Mouse (Mus musculus): ENCODE results near the gene Tcta.
"Not testable (repeated sequence)": the region's sequence is repeated elsewhere in the genome, so short reads cannot be mapped to it uniquely, and the experiment has no call there.

Gene Tcta

GRCm38 (mm10) chr9:108308141-108308540, 2.2 kb upstream of the Tcta start:
- no peak for DNase-seq

- no peak for DNase-seq
These were observed 1.3 kb upstream of the Tcta start for GRCm38 (mm10) chr9:108307021-108307807.

GRCm38 (mm10) chr9:108306571-108306980, 616 bp upstream of the Tcta start:
- no peak for DNase-seq

- peak; percentile 38 for DNase-seq
These were observed 790 bp downstream of the Tcta start for GRCm38 (mm10) chr9:108305170-108305569.

- DNase-seq, result no peak
These were observed 1.2 kb downstream of the Tcta start for GRCm38 (mm10) chr9:108304716-108305115.

- no peak for DNase-seq
These were observed 4.1 kb downstream of the Tcta start for GRCm38 (mm10) chr9:108301853-108302252.

- DNase-seq, result peak; percentile 40
These were observed 9.3 kb downstream of the Tcta start, which contains the start of gene Amt for GRCm38 (mm10) chr9:108296453-108297355. Gene Amt (plus strand): TSS chr9:108296853.

- DNase-seq, result no peak
These were observed 15.2 kb downstream of the Tcta start for GRCm38 (mm10) chr9:108290773-108291172.

- peak; percentile 87 for DNase-seq
These were observed 15.8 kb downstream of the Tcta start, which contains the start of gene Nicn1 for GRCm38 (mm10) chr9:108290016-108290750. Gene Nicn1 (plus strand): TSS chr9:108290429.

- DNase-seq, result no peak
These were observed 16.6 kb downstream of the Tcta start for GRCm38 (mm10) chr9:108289347-108289746.

GRCm38 (mm10) chr9:108287526-108288238, 18.3 kb downstream of the Tcta start:
- not testable (repeated sequence) for DNase-seq

- DNase-seq, result peak; percentile 57
These were observed 21.6 kb downstream of the Tcta start for GRCm38 (mm10) chr9:108284410-108284809.

- no peak for DNase-seq
These were observed 25.7 kb downstream of the Tcta start for GRCm38 (mm10) chr9:108280071-108280828.

- no peak for DNase-seq
These were observed 27.1 kb downstream of the Tcta start for GRCm38 (mm10) chr9:108278697-108279450.

GRCm38 (mm10) chr9:108275331-108275659, 30.7 kb downstream of the Tcta start:
- no peak for DNase-seq

GRCm38 (mm10) chr9:108274476-108275330, 31.3 kb downstream of the Tcta start:
- DNase-seq, result no peak

GRCm38 (mm10) chr9:108273485-108273884, 32.5 kb downstream of the Tcta start:
- DNase-seq, result no peak

GRCm38 (mm10) chr9:108272691-108273090, 33.3 kb downstream of the Tcta start:
- DNase-seq, result no peak

GRCm38 (mm10) chr9:108271941-108272340, 34.0 kb downstream of the Tcta start:
- no peak for DNase-seq

GRCm38 (mm10) chr9:108268701-108269100, 37.3 kb downstream of the Tcta start:
- DNase-seq, result not testable (repeated sequence)

Data from cerebellum, adult 11 months (tissue).